Mouse (Mus musculus) heart, adult 2 months (tissue): ENCODE results near the gene Sfrp2. TPM values are rescaled to one million over a fixed set of nuclear protein-coding genes. Genes with fewer than 3 reads are reported as not detected.

Experiments used
- DNase-seq, 2 experiments: peaks; one replicate each; pipeline ENCODE4 v3.0.0; 2021
- H3K27ac ChIP-seq: fragments of 200-600 bp; 2 replicates; pipeline ENCODE4 v1.8.1; 2022
- H3K27me3 ChIP-seq: fragments of 200-500 bp; 2 replicates; pipeline ENCODE4 v1.6.1; 2012; ENCODE audit warnings: mild to moderate bottlenecking, low read length, inconsistent platforms, mixed read lengths; ENCODE audit not compliant: control insufficient read depth, insufficient read depth
- H3K36me3 ChIP-seq: fragments of 200-500 bp; 2 replicates; pipeline ENCODE4 v1.6.1; 2012; ENCODE audit warnings: low read length, inconsistent platforms; ENCODE audit not compliant: control insufficient read depth, insufficient read depth
- H3K4me1 ChIP-seq: fragments of 200-500 bp; 2 replicates; pipeline ENCODE4 v1.6.1; 2011; ENCODE audit warnings: low read length; ENCODE audit not compliant: control insufficient read depth, insufficient read depth
- H3K4me3 ChIP-seq: fragments of 200-600 bp; 2 replicates; pipeline ENCODE4 v1.8.1; 2022
- H3K79me2 ChIP-seq: fragments of 200-500 bp; replicated peaks from 2 replicates; pipeline ENCODE4 v1.6.1; 2012; ENCODE audit warnings: mild to moderate bottlenecking, inconsistent platforms, low read length, moderate library complexity, mixed read lengths; ENCODE audit not compliant: control insufficient read depth, insufficient read depth
- H3K9ac ChIP-seq: fragments of 200-500 bp; 2 replicates; pipeline ENCODE4 v1.6.1; 2012; ENCODE audit warnings: low read depth, mild to moderate bottlenecking, control low read depth, inconsistent platforms, low read length, mixed read lengths
- CTCF ChIP-seq: fragments of 200-600 bp; IDR thresholded peaks from 2 replicates; pipeline ENCODE4 v1.8.1; 2022; ENCODE audit warnings: antibody characterized with exemption, mild to moderate bottlenecking, moderate library complexity
- EP300 ChIP-seq: fragments of 200-500 bp; IDR thresholded peaks from 2 replicates; pipeline ENCODE4 v1.6.1; 2011; ENCODE audit warnings: low read depth, low read length, control low read depth; ENCODE audit not compliant: insufficient read depth
- POLR2A ChIP-seq: fragments of 200-500 bp; IDR thresholded peaks from 2 replicates; pipeline ENCODE4 v1.6.1; 2011; ENCODE audit warnings: mild to moderate bottlenecking, low read depth, low read length, control low read depth; ENCODE audit not compliant: insufficient read depth
- WGBS: fragments of 180-500 bp; shearing (Covaris S2); methylation state at CpG from one replicate; pipeline ENCODE4 v1.1.7; 2018; 5-methylcytosine and 5-hydroxymethylcytosine counted together
- intact Hi-C: fragments of 180-260 bp; cut with DNase I; formaldehyde crosslinking; loops from one replicate; pipeline ENCODE4 v1.15.1; 2025
- polyA plus RNA-seq: library from polyadenylated mRNA; depleted of rRNA; stranded (reverse); fragments of >200 nt; gene quantifications from 2 replicates; pipeline ENCODE4 v1.2.3, GENCODE M21; 2012
- total RNA-seq, 2 experiments: library from RNA; stranded (reverse); gene quantifications; 2 replicates each; pipeline ENCODE4 v1.2.3; 2021

Gene Sfrp2
- total and polyA plus RNA-seq, 3 experiments = 3.2 to 20.2 (median 4.9) TPM

DNA sequence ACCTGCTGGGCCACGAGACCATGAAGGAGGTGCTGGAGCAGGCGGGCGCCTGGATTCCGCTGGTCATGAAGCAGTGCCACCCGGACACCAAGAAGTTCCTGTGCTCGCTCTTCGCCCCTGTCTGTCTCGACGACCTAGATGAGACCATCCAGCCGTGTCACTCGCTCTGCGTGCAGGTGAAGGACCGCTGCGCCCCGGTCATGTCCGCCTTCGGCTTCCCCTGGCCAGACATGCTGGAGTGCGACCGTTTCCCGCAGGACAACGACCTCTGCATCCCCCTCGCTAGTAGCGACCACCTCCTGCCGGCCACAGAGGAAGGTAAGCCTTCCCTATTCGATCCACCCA lies 577 bp downstream of the Sfrp2 start:
- Histone ChIP-seq H3K9ac (peak overlapping the region; percentile 54; the same call in 1 of the 2 replicates), H3K4me1 (0 out of 2 replicates have a peak, but pooled peaks cover 2% of the 10 kb centered on the region), H3K79me2 (no peaks in the 10 kb centered on the region), H3K27me3 (peaks cover 13% of the 10 kb centered on the region), H3K27ac (no peak overlapping the region), H3K4me3 (peak overlapping the region; percentile 40; the same call in 1 of the 2 replicates), H3K36me3 (no peaks in the 10 kb centered on the region)
- 2% methylated on average over 25 of the region's 25 CpGs for WGBS
- intact Hi-C loops = loop anchor here (10.0 kb wide), 2 partner anchors 292 to 352 kb away; no protein-coding TSS in a partner anchor
- TF ChIP-seq CTCF (no peak), EP300 (no peak), POLR2A (no peak)
- DNase-seq = no peak

DNA sequence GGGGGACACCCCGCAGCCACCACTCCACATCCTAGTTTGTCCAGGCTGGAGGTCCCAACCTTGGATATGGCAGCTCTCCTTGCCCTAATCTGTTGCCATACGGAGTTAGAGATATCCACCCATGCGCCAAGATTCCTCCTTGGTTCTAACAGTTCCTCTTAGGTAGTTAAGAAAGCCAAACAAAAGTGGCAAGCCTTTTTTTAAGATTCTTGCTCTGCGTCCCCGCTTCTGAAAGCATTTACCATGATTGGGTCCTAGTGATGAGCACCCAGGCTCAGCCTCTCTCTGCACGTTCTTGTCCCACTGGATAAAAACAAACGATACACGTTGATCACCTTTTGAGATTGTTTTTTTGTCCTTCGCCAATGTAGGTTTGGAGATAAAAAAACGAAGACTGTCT lies 1.0 kb downstream of the Sfrp2 start:
- Histone ChIP-seq H3K4me3 (no peak overlapping the region), H3K36me3 (no peaks in the 10 kb centered on the region), H3K9ac (no peak overlapping the region), H3K27ac (no peak overlapping the region), H3K27me3 (peaks cover 13% of the 10 kb centered on the region), H3K4me1 (0 out of 2 replicates have a peak, but pooled peaks cover 2% of the 10 kb centered on the region), H3K79me2 (no peaks in the 10 kb centered on the region)
- intact Hi-C loops = loop anchor here (10.0 kb wide), 2 partner anchors 292 to 352 kb away; no protein-coding TSS in a partner anchor
- WGBS = 31% methylated on average over 10 of the region's 10 CpGs
- TF ChIP-seq POLR2A = no peak
- TF ChIP-seq EP300 = no peak
- no peak for TF ChIP-seq CTCF
- DNase-seq = no peak

DNA sequence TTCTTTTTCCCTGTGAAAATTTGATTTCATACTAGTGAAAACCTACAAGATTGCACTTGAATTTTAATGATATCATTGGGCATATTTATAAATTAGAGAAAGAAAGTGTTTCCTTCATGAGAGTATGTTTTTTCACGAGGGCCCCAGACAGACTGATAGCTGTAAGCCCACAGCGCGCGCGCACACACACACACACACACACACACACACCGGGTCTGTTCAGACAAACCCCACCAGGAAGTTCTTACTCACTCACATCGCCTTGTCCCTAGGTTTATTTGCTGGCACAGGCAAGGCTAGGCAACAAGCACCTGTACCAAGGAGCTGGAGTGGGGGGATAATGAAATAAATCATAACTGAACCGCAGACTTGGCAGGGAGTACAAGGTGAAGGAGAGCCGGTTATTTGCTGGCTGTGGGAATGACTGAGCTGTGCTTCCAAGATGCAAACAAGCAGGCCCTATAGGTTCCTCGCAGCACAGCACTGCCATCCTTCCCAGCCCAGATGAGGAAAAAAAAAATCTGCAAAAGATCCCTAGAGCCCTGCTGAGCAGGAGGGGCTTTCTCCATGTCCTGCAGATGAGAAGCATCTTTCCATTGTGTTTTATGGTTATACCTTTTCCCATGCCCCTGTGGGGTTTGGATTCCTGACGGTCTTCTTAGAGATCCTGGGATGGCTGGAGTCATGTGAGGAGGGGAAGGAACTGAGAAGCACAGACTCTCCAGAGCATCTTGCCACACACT lies 2.3 kb downstream of the Sfrp2 start:
- no peak overlapping the region for H3K4me3 ChIP-seq
- no peaks in the 10 kb centered on the region for H3K79me2 ChIP-seq
- intact Hi-C loops = loop anchor here (10.0 kb wide), 2 partner anchors 294 to 354 kb away; no protein-coding TSS in a partner anchor
- no peak for DNase-seq
- no peak overlapping the region for H3K27ac ChIP-seq
- 0 out of 2 replicates have a peak, but pooled peaks cover 2% of the 10 kb centered on the region for H3K4me1 ChIP-seq
- 58% methylated on average over 11 of the region's 11 CpGs for WGBS
- no peak overlapping the region for H3K9ac ChIP-seq
- TF ChIP-seq POLR2A (no peak), EP300 (no peak), CTCF (no peak)
- peaks cover 13% of the 10 kb centered on the region for H3K27me3 ChIP-seq
- no peaks in the 10 kb centered on the region for H3K36me3 ChIP-seq

DNA sequence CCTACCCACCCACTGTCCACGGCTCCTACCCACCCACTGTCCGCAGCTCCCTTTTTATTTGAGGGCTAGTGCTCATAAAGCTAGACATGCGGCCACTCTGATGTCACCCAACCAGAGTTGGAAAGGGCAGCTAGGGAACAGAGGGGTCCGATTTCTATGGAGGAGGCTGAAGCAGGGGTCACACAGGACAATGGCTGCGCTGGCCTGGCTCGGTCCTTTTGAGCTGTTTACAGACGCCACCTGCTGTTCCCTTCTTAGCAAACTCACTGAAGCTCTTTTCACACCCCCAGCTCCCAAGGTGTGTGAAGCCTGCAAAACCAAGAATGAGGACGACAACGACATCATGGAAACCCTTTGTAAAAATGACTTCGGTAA lies 2.9 kb downstream of the Sfrp2 start:
- Histone ChIP-seq H3K4me1 (0 out of 2 replicates have a peak, but pooled peaks cover 1% of the 10 kb centered on the region), H3K4me3 (no peak overlapping the region), H3K27ac (no peak overlapping the region), H3K9ac (no peak overlapping the region), H3K27me3 (peaks cover 13% of the 10 kb centered on the region), H3K79me2 (no peaks in the 10 kb centered on the region), H3K36me3 (no peaks in the 10 kb centered on the region)
- WGBS = 32% methylated on average over 10 of the region's 10 CpGs
- TF ChIP-seq CTCF (peak; percentile 34), POLR2A (no peak)
- intact Hi-C loops = loop anchor here (10.0 kb wide), 2 partner anchors 294 to 354 kb away; no protein-coding TSS in a partner anchor
- DNase-seq = no peak

DNA sequence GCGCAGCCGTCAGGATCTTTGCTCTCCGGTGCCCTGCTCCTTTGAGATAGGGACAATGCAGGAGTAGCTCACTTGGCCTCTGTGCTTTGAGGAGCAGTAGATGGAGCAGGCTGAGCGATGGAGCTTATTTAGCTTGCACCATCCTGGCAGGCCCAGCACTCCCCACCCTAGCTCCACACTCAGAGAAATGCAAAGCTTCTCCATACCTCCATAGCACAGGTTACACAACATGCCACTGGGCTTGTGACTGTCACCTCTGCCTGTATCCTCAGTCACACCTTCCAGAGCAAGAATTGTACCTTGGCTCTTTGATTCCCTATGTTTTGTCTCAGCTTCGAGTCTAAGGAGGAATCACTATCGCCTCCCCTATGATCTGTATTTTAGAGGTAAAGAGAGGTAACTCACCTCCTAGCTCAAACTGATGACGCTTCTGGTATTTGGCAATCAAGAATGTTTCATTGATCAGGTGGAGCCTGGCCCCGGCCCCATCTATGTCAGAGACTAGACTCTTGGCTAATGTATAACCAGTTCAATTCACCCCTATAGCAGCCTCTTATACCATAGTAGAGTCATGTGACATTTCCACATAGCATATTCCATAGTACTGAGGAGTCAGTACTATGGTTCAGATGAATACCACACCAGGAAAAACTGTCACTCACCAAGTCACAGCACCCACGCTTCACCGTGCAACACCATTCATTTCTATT lies 5.2 kb downstream of the Sfrp2 start:
- Histone ChIP-seq H3K27ac (no peak overlapping the region), H3K9ac (no peak overlapping the region), H3K27me3 (peaks cover 5% of the 10 kb centered on the region), H3K36me3 (no peaks in the 10 kb centered on the region), H3K79me2 (no peaks in the 10 kb centered on the region), H3K4me1 (no peaks in the 10 kb centered on the region), H3K4me3 (no peak overlapping the region)
- WGBS = 90% methylated on average over 10 of the region's 10 CpGs
- TF ChIP-seq EP300 (no peak), CTCF (no peak), POLR2A (no peak)
- intact Hi-C loops = no loop called here
- DNase-seq = no peak

DNA sequence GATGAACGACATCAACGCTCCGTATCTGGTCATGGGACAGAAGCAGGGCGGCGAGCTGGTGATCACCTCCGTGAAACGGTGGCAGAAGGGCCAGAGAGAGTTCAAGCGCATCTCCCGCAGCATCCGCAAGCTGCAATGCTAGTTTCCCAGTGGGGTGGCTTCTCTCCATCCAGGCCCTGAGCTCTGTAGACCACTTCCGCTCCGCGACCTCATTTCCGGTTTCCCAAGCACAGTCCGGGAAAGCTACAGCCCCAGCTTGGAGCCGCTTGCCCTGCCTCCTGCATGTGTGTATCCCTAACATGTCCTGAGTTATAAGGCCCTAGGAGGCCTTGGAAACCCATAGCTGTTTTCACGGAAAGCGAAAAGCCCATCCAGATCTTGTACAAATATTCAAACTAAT lies 7.2 kb downstream of the Sfrp2 start:
- no peaks in the 10 kb centered on the region for H3K36me3 ChIP-seq
- no peak overlapping the region for H3K4me3 ChIP-seq
- no peaks in the 10 kb centered on the region for H3K27me3 ChIP-seq
- no peak for TF ChIP-seq CTCF
- no peak for TF ChIP-seq EP300
- TF ChIP-seq POLR2A = no peak
- no peaks in the 10 kb centered on the region for H3K4me1 ChIP-seq
- no peak overlapping the region for H3K9ac ChIP-seq
- no peak overlapping the region for H3K27ac ChIP-seq
- intact Hi-C loops = no loop called here
- H3K79me2 ChIP-seq = no peaks in the 10 kb centered on the region
- 89% methylated on average over 18 of the region's 18 CpGs for WGBS
- no peak for DNase-seq
